Mouse (Mus musculus): ENCODE measurements around the gene Zfp128.
"Not testable (repeated sequence)": the region's sequence is repeated elsewhere in the genome, so short reads cannot be mapped to it uniquely, and the experiment has no call there.

- not testable (repeated sequence) for TF ChIP-seq POLR2A (IDR thresholded peaks at IDR 0.05; ENCODE audit: insufficient read depth, low read length); EP300 (IDR thresholded peaks at IDR 0.05; ENCODE audit: insufficient read depth, low read depth, low read length); CTCF (IDR thresholded peaks at IDR 0.05; ENCODE audit: low read depth, low read length)
Observed at GRCm38 (mm10) chr7:12937254-12937803, 56.4 kb downstream of the Zfp128 start.

Data from ES-Bruce4 (cell line).